Mouse (Mus musculus): ENCODE data around the gene Zfp646.
A peak's percentile ranks its signal among the peaks of the same experiment; 100 is the strongest.

GRCm38 (mm10) chr7:127928596-127928995 is 52.6 kb downstream of the Zfp646 start:
- TF ChIP-seq EP300 (IDR thresholded peaks at IDR 0.05), result peak; percentile 21; the same call in 1 of the 2 replicates
- TF ChIP-seq CTCF (IDR thresholded peaks at IDR 0.05), result peak; percentile 45
